Mouse (Mus musculus): ENCODE measurements around the gene Kif6. TPM values are rescaled to one million over a fixed set of nuclear protein-coding genes. Genes with fewer than 3 reads are reported as not detected.

Gene Kif6
- 0.04 TPM in 1 of 2 replicates, not detected in the other for polyA plus RNA-seq (2012; rRNA removed)

- 5% methylated on average over 27 of the region's 27 CpGs for WGBS
- DNase-seq (ENCODE audit: low read depth in 1 of 2, low spot score in 2 of 2) = peak in 1 of 2 experiments; percentile 11
- Histone ChIP-seq H3K27me3 (ENCODE audit: control insufficient read depth, insufficient read depth, low read length) (peaks cover 2% of the 10 kb centered on the region; the same call in 1 of the 2 replicates), H3K36me3 (ENCODE audit: control insufficient read depth, insufficient read depth, low read length) (no peaks in the 10 kb centered on the region), H3K4me3 (ENCODE audit: extremely low read depth, insufficient read depth, insufficient read length) (peak within 1 kb of the TSS; percentile 25; the same call in 1 of the 2 replicates), H3K27ac (ENCODE audit: insufficient read depth, low read length) (no peak within 1 kb of the TSS), H3K4me1 (ENCODE audit: control insufficient read depth, insufficient read depth, insufficient read length) (peaks cover 4% of the 10 kb centered on the region)
- no peak for TF ChIP-seq CTCF (IDR thresholded peaks at IDR 0.05; ENCODE audit: extremely low read depth, insufficient read depth, insufficient read length, insufficient replicate concordance)
- TF ChIP-seq POLR2A (IDR thresholded peaks at IDR 0.05; ENCODE audit: low read depth, low read length) = no peak
Observed at GRCm38 (mm10) chr17:49614577-49615235, at the start of gene Kif6. TSS of gene Kif6 (plus strand) at chr17:49615136.

GRCm38 (mm10) chr17:49568717-49569116 lies 46.2 kb upstream of the Kif6 start:
- TF ChIP-seq CTCF (IDR thresholded peaks at IDR 0.05; ENCODE audit: extremely low read depth, insufficient read depth, insufficient read length, insufficient replicate concordance) (no peak), POLR2A (IDR thresholded peaks at IDR 0.05; ENCODE audit: low read depth, low read length) (no peak)
- H3K27ac ChIP-seq (ENCODE audit: insufficient read depth, low read length) = no peak overlapping the region
- no peaks in the 10 kb centered on the region; the same call in 1 of the 2 replicates for H3K4me1 ChIP-seq (ENCODE audit: control insufficient read depth, insufficient read depth, insufficient read length)
- 0 out of 2 replicates have a peak, but pooled peaks cover 1% of the 10 kb centered on the region for H3K27me3 ChIP-seq (ENCODE audit: control insufficient read depth, insufficient read depth, low read length)
- 76% methylated on average over 8 of the region's 8 CpGs for WGBS
- no peak for DNase-seq (ENCODE audit: low read depth in 1 of 2, low spot score in 2 of 2)
- H3K4me3 ChIP-seq (ENCODE audit: extremely low read depth, insufficient read depth, insufficient read length) = no peak overlapping the region
- no peaks in the 10 kb centered on the region for H3K36me3 ChIP-seq (ENCODE audit: control insufficient read depth, insufficient read depth, low read length)

- no peaks in the 10 kb centered on the region for H3K4me1 ChIP-seq (ENCODE audit: control insufficient read depth, insufficient read depth, insufficient read length)
- no peak for TF ChIP-seq POLR2A (IDR thresholded peaks at IDR 0.05; ENCODE audit: low read depth, low read length)
- TF ChIP-seq CTCF (IDR thresholded peaks at IDR 0.05; ENCODE audit: extremely low read depth, insufficient read depth, insufficient read length, insufficient replicate concordance) = no peak
- no peaks in the 10 kb centered on the region for H3K27me3 ChIP-seq (ENCODE audit: control insufficient read depth, insufficient read depth, low read length)
- no peak for DNase-seq (ENCODE audit: low read depth in 1 of 2, low spot score in 2 of 2)
- H3K36me3 ChIP-seq (ENCODE audit: control insufficient read depth, insufficient read depth, low read length) = no peaks in the 10 kb centered on the region
- no peak overlapping the region for H3K4me3 ChIP-seq (ENCODE audit: extremely low read depth, insufficient read depth, insufficient read length)
- WGBS = 91% methylated on average over 3 of the region's 3 CpGs
- H3K27ac ChIP-seq (ENCODE audit: insufficient read depth, low read length) = no peak overlapping the region
Observed at GRCm38 (mm10) chr17:49577321-49577720, 37.6 kb upstream of the Kif6 start.

GRCm38 (mm10) chr17:49582471-49582870 lies 32.5 kb upstream of the Kif6 start:
- Histone ChIP-seq H3K36me3 (ENCODE audit: control insufficient read depth, insufficient read depth, low read length) (no peaks in the 10 kb centered on the region), H3K4me3 (ENCODE audit: extremely low read depth, insufficient read depth, insufficient read length) (no peak overlapping the region), H3K27ac (ENCODE audit: insufficient read depth, low read length) (no peak overlapping the region), H3K4me1 (ENCODE audit: control insufficient read depth, insufficient read depth, insufficient read length) (no peaks in the 10 kb centered on the region), H3K27me3 (ENCODE audit: control insufficient read depth, insufficient read depth, low read length) (no peaks in the 10 kb centered on the region)
- DNase-seq (ENCODE audit: low read depth in 1 of 2, low spot score in 2 of 2) = no peak
- 63% methylated on average over 11 of the region's 11 CpGs for WGBS
- no peak for TF ChIP-seq POLR2A (IDR thresholded peaks at IDR 0.05; ENCODE audit: low read depth, low read length)
- no peak for TF ChIP-seq CTCF (IDR thresholded peaks at IDR 0.05; ENCODE audit: extremely low read depth, insufficient read depth, insufficient read length, insufficient replicate concordance)

DNA sequence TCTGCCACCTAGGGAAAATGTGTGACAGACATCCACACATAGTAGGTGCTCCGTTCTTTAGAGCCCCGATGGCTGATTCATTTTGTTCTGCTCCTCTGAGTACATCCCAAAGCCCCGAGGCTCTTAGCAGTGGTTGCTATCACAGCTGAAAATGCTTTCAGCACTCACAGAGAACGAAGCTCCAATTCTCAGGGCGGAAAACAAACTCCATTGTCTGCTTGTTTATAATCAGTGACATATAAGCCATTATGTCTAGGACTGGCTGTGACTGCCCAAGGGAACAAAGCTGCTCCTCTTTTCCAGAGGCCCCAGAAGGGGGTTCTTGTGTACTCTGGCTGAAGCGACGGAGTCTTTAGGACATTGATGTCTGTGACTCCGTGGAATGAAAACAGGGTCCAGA lies 24.9 kb upstream of the Kif6 start:
- DNase-seq (ENCODE audit: low read depth in 1 of 2, low spot score in 2 of 2) = no peak
- H3K4me3 ChIP-seq (ENCODE audit: extremely low read depth, insufficient read depth, insufficient read length) = no peak overlapping the region
- no peaks in the 10 kb centered on the region for H3K27me3 ChIP-seq (ENCODE audit: control insufficient read depth, insufficient read depth, low read length)
- TF ChIP-seq POLR2A (IDR thresholded peaks at IDR 0.05; ENCODE audit: low read depth, low read length) (no peak), CTCF (IDR thresholded peaks at IDR 0.05; ENCODE audit: extremely low read depth, insufficient read depth, insufficient read length, insufficient replicate concordance) (no peak)
- WGBS = 68% methylated on average over 8 of the region's 8 CpGs
- H3K27ac ChIP-seq (ENCODE audit: insufficient read depth, low read length) = no peak overlapping the region
- H3K4me1 ChIP-seq (ENCODE audit: control insufficient read depth, insufficient read depth, insufficient read length) = no peaks in the 10 kb centered on the region
- H3K36me3 ChIP-seq (ENCODE audit: control insufficient read depth, insufficient read depth, low read length) = no peaks in the 10 kb centered on the region

DNA sequence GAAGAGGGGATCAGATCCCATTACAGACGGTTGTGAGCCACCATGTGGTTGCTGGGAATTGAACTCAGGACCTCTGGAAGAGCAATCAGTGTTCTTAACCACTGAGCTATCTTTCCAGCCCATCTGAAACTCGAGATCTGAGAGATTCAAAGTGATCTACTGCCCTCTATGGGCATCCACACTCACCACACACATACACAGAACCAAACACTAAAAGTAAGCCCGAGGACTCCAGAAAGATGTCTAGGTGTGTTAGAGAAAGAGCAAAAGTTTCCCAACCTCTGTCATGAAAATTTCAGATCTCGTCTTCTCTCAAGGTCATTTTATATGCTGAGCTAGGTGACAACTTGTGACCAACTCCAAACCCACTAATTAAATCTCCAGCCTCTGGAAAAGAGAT lies 9.5 kb upstream of the Kif6 start:
- WGBS = 69% methylated on average over 4 of the region's 4 CpGs
- H3K27ac ChIP-seq (ENCODE audit: insufficient read depth, low read length) = no peak overlapping the region
- no peaks in the 10 kb centered on the region for H3K36me3 ChIP-seq (ENCODE audit: control insufficient read depth, insufficient read depth, low read length)
- no peak for DNase-seq (ENCODE audit: low read depth in 1 of 2, low spot score in 2 of 2)
- no peak overlapping the region for H3K4me3 ChIP-seq (ENCODE audit: extremely low read depth, insufficient read depth, insufficient read length)
- H3K27me3 ChIP-seq (ENCODE audit: control insufficient read depth, insufficient read depth, low read length) = no peaks in the 10 kb centered on the region
- H3K4me1 ChIP-seq (ENCODE audit: control insufficient read depth, insufficient read depth, insufficient read length) = no peaks in the 10 kb centered on the region
- no peak for TF ChIP-seq CTCF (IDR thresholded peaks at IDR 0.05; ENCODE audit: extremely low read depth, insufficient read depth, insufficient read length, insufficient replicate concordance)
- no peak for TF ChIP-seq POLR2A (IDR thresholded peaks at IDR 0.05; ENCODE audit: low read depth, low read length)

DNA sequence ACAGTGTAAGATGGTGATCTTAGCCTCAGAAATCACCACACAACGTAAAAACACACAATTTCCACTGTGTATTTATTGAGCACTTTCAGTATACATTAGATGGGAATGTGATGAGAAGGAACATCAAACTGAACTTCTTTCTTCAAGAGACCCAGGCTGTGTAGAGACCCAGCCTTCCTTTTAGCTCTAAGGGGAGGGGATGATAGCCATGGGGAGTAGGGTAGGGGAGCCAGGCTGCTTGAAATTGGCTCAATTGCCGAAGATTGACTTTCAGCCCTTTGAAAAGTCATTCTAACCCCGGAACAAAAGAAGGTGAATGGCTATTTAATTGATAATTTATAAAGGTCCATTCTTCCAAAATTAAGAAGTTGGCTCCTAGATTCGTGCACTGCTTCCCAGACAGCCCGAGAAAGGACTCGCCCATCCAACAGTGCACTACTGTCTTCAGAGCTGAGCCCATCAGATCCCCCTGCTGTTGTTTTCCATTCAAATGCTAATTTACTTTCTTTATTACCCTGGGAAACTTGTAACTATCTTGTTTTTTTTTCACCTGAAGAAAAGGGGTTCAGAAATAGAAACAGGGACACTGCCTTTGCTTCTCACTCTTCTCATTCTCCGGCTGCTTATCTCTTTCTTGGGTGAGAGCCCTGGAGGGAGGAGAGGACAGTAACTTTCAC lies 7.4 kb upstream of the Kif6 start:
- Histone ChIP-seq H3K27me3 (ENCODE audit: control insufficient read depth, insufficient read depth, low read length) (no peaks in the 10 kb centered on the region), H3K4me1 (ENCODE audit: control insufficient read depth, insufficient read depth, insufficient read length) (no peaks in the 10 kb centered on the region), H3K36me3 (ENCODE audit: control insufficient read depth, insufficient read depth, low read length) (no peaks in the 10 kb centered on the region), H3K4me3 (ENCODE audit: extremely low read depth, insufficient read depth, insufficient read length) (no peak overlapping the region), H3K27ac (ENCODE audit: insufficient read depth, low read length) (no peak overlapping the region)
- 72% methylated on average over 7 of the region's 7 CpGs for WGBS
- no peak for DNase-seq (ENCODE audit: low read depth in 1 of 2, low spot score in 2 of 2)
- TF ChIP-seq POLR2A (IDR thresholded peaks at IDR 0.05; ENCODE audit: low read depth, low read length) (no peak), CTCF (IDR thresholded peaks at IDR 0.05; ENCODE audit: extremely low read depth, insufficient read depth, insufficient read length, insufficient replicate concordance) (no peak)

All from spleen, adult 2 months (tissue).